Mouse (Mus musculus) kidney, adult 2 months (tissue): ENCODE data around the gene Nav3.

ENCODE experiments used
- CTCF ChIP-seq: fragments of 200-500 bp; conservative IDR thresholded peaks from 2 replicates; pipeline ENCODE4 v1.5.1; 2011; ENCODE audit warnings: low read depth, mild to moderate bottlenecking, control low read depth, low read length, moderate library complexity, mixed read lengths; ENCODE audit not compliant: insufficient read depth, insufficient read length
- POLR2A ChIP-seq: fragments of 200-500 bp; IDR thresholded peaks from one replicate; pipeline ENCODE4 v1.6.1; 2011; ENCODE audit warnings: low read depth, low read length, control low read depth

GRCm38 (mm10) chr10:110240667-110241066 is 215.3 kb downstream of the Nav3 start:
- TF ChIP-seq POLR2A (no peak), CTCF (no peak)
